Mouse (Mus musculus): ENCODE results near the gene Trim50. TPM values are rescaled to one million over a fixed set of nuclear protein-coding genes. Genes with fewer than 3 reads are reported as not detected.
"Not testable (repeated sequence)": the region's sequence is repeated elsewhere in the genome, so short reads cannot be mapped to it uniquely, and the experiment has no call there.

The Trim50 gene
- total RNA-seq, 2 experiments from 2014 or later = not detected

- DNase-seq (ENCODE audit: low spot score in 2 of 2) = not testable (repeated sequence)
Measured at GRCm38 (mm10) chr5:135369196-135369595, 16.1 kb downstream of the Trim50 start.

- DNase-seq (ENCODE audit: low spot score in 2 of 2) = peak; percentile 93 to 96
Measured at GRCm38 (mm10) chr5:135369787-135370654, 16.9 kb downstream of the Trim50 start, which contains the start of gene Nsun5. Gene Nsun5 (plus strand): TSS chr5:135369953.

DNA sequence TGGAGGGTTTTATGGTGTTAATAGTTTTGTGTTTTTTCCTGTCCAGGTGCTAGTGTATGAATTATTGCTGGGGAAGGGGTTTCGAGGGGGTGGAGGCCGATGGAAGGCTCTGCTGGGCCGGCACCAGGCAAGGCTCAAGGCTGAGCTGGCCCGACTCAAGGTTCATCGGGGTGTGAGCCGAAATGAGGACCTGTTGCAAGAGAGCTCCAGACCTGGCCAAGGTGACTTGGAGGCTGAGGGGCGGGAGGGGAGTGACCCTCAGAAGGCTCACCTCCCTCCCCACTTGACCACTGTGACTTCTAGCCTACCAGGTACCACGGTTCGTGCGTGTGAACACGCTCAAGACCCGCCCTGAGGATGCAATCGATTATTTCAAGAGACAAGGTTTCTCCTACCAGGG is 18.1 kb downstream of the Trim50 start:
- no peak for DNase-seq (ENCODE audit: low spot score in 2 of 2)

DNA sequence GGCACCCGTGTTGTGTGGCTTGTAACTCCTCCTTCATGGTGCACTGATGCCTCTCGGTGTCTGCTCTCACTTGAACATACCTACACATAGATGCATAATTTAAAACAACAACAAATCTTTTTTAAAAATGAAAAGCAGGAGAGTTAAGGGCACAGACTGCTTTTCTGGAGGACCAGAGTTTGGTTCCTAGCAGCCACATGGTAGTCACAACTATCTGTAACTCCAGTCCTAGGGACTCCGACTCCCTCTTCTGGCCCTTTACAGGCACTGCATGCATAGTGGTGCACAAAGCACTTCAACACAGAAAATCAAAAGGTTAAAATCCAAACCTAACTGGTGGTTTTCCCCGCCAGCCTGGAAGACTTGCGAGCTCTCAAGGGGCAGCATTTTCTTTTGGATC is 20.5 kb downstream of the Trim50 start:
- no peak for DNase-seq (ENCODE audit: low spot score in 2 of 2)

GRCm38 (mm10) chr5:135375167-135375566 is 22.1 kb downstream of the Trim50 start:
- DNase-seq (ENCODE audit: low spot score in 2 of 2) = no peak

GRCm38 (mm10) chr5:135376341-135376740 is 23.2 kb downstream of the Trim50 start:
- no peak for DNase-seq (ENCODE audit: low spot score in 2 of 2)

DNA sequence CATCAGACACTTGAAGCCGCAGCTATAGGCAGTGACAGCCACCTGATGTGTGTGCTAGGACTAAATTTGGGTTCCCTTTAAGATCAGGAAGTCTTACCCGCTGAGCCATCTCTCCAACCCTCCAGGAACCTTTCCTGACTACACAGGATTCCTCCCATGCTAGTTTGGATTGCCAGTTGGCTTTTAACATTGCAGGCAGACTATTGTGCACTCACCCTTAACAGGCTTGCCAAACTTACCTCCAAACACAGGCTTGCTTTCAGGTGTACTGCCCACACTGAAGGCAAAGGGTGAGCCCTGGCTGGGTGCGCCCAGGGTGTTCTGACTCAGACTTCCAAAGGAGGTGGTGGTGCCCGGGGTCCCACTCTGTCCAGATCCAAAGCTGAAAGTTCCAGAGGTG is 27.6 kb downstream of the Trim50 start:
- DNase-seq (ENCODE audit: low spot score in 2 of 2) = no peak

GRCm38 (mm10) chr5:135381356-135381925 is 28.3 kb downstream of the Trim50 start:
- DNase-seq (ENCODE audit: low spot score in 2 of 2) = no peak

GRCm38 (mm10) chr5:135382746-135383145 is 29.7 kb downstream of the Trim50 start:
- no peak for DNase-seq (ENCODE audit: low spot score in 2 of 2)

DNA sequence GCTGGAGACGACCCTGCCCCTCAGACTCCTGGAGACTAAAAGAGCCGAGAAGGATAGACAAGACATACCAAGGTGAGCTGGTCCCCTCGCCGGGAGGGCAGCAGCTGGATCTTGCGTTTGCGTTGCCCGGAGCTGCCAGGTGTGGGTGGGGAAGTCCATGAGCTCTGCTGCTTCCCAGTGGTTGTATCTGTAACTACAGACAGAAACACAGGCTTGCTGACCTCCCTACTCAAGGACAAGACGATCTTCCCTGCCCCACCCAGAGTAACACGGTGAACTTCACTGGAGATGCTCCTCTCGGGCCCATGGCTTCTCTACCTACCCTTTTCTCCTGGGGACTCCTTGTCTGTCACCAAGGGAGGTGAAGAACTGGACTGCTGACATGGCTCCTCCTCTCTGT is 30.7 kb downstream of the Trim50 start:
- no peak for DNase-seq (ENCODE audit: low spot score in 2 of 2)

DNA sequence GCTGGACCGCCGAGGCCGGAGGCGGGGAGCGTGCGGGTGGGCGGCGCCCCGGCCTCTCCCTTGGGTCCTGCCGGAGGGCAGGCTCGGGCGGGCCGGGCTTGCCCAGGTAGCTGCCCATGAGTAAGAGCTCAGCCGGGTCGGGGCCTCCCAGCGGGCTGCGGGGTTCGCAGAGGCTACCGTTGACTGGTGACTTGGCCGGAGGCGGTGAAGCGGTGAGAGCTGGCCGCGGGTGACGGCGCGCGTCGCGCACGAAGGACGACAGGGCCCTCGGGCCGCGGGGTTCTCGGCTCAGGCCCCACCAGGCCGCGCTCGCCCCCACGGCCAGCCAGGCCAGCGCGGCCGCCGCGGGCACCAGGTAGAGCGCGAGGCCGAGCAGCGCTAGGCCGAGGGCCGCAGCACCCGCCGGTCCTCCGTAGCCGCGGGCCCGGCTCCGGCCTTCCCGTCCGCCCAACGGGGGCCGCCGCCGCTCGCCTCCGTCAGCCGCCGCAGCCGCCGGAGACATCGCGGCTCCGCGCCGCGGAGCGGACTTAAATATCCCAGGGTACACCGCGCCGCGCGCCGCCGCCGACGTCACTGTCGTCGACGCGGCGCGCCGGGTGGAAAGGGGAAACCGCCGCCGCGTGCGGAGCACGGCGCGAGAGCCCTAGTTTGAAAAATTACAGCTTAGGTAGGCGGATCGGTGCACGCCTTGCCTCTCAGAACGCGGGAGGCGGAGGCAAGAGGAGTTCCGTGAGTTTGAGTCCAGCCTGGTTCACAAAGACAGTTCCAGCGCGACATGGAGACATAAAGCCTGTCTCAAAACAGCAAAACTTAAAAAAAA is 41.1 kb downstream of the Trim50 start, which contains the start of gene Pom121:
Gene Pom121 (minus strand): TSS at position 543 of the 820 bp plus-strand sequence.
- DNase-seq (ENCODE audit: low spot score in 2 of 2) = peak; percentile 76 to 84

- peak; percentile 36 to 52 for DNase-seq (ENCODE audit: low spot score in 2 of 2)
Measured at GRCm38 (mm10) chr5:135395826-135396225, 42.7 kb downstream of the Trim50 start.

DNA sequence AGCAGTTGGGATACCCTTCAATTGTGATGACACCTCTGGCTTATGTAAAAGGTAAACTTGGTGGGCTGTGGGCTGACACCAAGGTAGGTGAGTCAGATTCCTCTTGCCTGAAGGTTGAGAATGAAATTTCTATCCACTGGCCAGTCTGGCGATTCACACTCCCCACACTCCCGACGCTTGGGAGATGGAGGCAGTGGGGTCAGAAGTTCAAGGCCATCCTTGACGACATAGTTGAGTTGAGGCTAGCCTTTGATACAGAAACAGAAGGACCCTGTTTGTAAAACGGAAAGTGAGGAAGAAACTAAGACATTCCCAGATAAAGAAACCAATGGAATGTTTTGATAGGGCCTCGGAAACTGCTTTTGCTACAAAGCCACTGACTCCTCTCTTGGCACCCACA is 46.3 kb downstream of the Trim50 start:
- no peak for DNase-seq (ENCODE audit: low spot score in 2 of 2)

DNA sequence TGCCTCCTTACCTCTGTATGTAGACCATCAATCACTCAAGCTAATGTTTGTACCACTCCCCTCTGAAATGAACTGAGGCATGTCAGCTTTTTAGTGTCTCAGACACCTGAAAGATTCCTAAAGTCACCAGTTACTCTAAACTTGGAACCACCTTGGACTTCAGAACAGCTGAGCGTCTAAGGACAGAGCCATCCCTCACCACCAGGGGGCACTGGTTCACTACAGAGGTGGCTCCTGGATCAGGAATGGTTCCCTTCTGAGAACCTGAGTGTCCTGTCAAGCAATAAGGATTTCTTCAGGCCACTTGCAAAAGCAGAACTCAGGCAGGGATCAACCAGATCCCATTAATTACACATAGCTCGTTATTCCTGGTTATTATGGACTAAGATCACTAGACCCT is 47.1 kb downstream of the Trim50 start:
- DNase-seq (ENCODE audit: low spot score in 2 of 2) = peak; percentile 81 to 90

DNA sequence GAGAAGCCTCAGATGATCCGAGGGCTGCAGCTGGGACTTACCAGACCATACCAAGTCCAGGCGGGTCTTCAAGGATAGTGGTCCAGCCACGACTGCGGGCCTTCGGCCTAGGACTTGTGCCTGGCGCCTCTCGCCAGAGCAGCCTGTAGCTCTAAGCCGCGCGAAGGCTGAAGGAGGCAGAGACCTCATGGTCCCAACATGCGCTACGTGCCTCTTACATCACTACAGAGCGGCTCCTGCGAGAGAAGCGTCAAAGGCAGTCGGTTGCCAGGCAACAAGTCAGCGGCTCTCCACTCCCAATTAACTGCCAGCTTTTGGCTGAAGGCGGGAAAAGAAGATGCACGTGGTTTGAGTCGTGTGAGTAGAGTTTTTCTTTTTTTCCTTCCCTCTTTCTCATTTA is 51.5 kb downstream of the Trim50 start:
- DNase-seq (ENCODE audit: low spot score in 2 of 2) = peak; percentile 65 to 71

DNA sequence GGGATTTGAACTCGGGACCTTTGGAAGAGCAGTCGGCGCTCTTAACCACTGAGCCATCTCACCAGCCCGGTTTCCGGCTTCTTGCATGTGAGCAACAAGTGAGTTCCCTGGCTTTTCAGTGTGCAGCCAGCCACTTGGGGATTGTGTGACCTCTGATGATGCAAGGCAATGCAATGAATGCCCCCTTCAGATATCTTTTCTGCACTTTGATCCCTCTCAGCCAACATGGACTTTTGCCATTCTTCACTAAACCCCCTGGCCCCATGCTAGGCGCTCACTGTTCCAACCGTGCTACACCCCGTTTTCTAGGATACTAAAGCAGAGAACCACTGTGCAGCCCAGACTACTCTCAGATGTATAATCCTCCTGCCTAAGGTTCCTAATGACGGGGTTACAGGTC is 52.3 kb downstream of the Trim50 start:
- DNase-seq (ENCODE audit: low spot score in 2 of 2) = no peak

DNA sequence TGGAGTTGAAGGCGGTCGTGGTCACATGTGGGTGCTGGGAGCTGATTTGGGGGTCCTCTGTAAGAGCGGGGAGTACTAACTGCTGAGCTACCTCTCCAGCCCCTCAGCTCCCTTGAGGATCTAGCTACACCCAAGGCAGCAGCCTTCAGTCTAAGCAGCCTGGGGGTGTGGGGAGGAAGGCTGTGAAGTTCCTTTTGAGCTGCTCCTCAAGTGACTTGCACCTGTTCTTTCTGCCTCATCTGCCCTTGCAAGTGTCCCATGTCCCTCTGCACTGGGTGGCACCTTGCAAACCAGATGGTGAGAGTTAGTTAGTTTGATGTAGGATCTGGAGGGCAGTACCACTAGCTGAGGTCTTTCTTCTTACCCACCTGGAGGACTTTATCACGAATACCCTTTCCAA is 55.0 kb downstream of the Trim50 start:
- DNase-seq (ENCODE audit: low spot score in 2 of 2) = no peak

DNA sequence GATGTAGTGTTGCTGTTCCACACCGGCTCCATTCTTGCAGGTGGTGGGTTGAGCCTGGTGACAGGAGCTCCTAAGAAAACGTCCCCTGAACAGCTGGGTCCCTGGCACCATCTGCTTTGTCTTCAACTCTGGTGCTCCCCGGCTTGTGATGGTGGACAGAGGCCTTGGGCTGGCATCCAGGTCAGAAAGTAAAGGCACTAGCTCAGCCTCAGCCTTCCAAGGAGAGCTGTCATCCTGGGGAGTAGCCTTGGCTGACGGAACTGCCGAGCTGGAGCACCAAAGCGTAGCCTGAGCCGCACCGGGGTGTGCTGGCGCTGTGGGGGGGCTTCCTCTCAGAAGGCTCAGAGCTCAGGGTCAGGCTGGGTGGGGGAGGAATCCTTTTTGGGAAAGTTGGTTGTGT is 57.2 kb downstream of the Trim50 start:
- no peak for DNase-seq (ENCODE audit: low spot score in 2 of 2)

All from left cerebral cortex, adult 18-20 months (tissue).